Mouse (Mus musculus) CH12.LX (cell line): ENCODE results near the gene Dlg2.

Experiments used
- CHD1 ChIP-seq: IDR thresholded peaks from 2 replicates; pipeline ENCODE4 v1.6.1; 2012; ENCODE audit warnings: low read depth, low read length, improper control_type of control experiment, inconsistent platforms
- CTCF ChIP-seq, 2 experiments: IDR thresholded peaks in 1 of 2; conservative IDR thresholded peaks in 1 of 2; 2 replicates each; pipeline ENCODE4 v1.5.1; 2011 to 2012; ENCODE audit warnings: low read depth in 2 of 2, low read length in 2 of 2, improper control_type of control experiment in 1 of 2, inconsistent platforms in 1 of 2, mild to moderate bottlenecking in 1 of 2, moderate library complexity in 1 of 2
- EP300 ChIP-seq: IDR thresholded peaks from 2 replicates; pipeline ENCODE4 v1.6.1; 2011; ENCODE audit warnings: low read length, improper control_type of control experiment
- JUN ChIP-seq: IDR thresholded peaks from 2 replicates; pipeline ENCODE4 v1.6.1; 2011; ENCODE audit warnings: low read depth, mild to moderate bottlenecking, low read length, improper control_type of control experiment, moderate library complexity; ENCODE audit not compliant: insufficient read depth
- JUND ChIP-seq: conservative IDR thresholded peaks from 2 replicates; pipeline ENCODE4 v1.6.1; 2011; ENCODE audit warnings: low read depth, low read length, improper control_type of control experiment
- MAX ChIP-seq: IDR thresholded peaks from 2 replicates; pipeline ENCODE4 v1.6.1; 2011; ENCODE audit warnings: low read length, improper control_type of control experiment
- NELFE ChIP-seq: IDR thresholded peaks from 2 replicates; pipeline ENCODE4 v1.6.1; 2011; ENCODE audit warnings: low read depth, low read length, improper control_type of control experiment
- POLR2A ChIP-seq: IDR thresholded peaks from 2 replicates; pipeline ENCODE4 v1.6.1; 2011; ENCODE audit warnings: low read depth, mild to moderate bottlenecking, improper control_type of control experiment, low read length
- USF2 ChIP-seq: conservative IDR thresholded peaks from 2 replicates; pipeline ENCODE4 v1.6.1; 2011; ENCODE audit warnings: low read depth, low read length, improper control_type of control experiment
- ZC3H11A ChIP-seq: IDR thresholded peaks from 2 replicates; pipeline ENCODE4 v1.6.1; 2012; ENCODE audit warnings: low read depth, mild to moderate bottlenecking, inconsistent platforms, low read length, improper control_type of control experiment
- ZKSCAN1 ChIP-seq: IDR thresholded peaks from 2 replicates; pipeline ENCODE4 v1.6.1; 2012; ENCODE audit warnings: low read depth, inconsistent platforms, low read length, improper control_type of control experiment, borderline replicate concordance
- ZNF384 ChIP-seq: IDR thresholded peaks from 2 replicates; pipeline ENCODE4 v1.6.1; 2012; ENCODE audit warnings: low read depth, low read length, improper control_type of control experiment, inconsistent platforms

GRCm38 (mm10) chr7:92264964-92265363, 1788.5 kb downstream of the Dlg2 start:
- no peak for TF ChIP-seq ZC3H11A
- TF ChIP-seq CTCF (conservative IDR thresholded peaks at IDR 0.05 in 1 of 2, IDR thresholded peaks at IDR 0.05 in 1 of 2; ENCODE audit: low read depth in 2 of 2, low read length in 2 of 2) = no peak
- no peak for TF ChIP-seq NELFE
- no peak for TF ChIP-seq POLR2A
- no peak for TF ChIP-seq ZNF384
- no peak for TF ChIP-seq EP300
- no peak for TF ChIP-seq JUND
- TF ChIP-seq MAX = no peak
- TF ChIP-seq USF2 = no peak
- no peak for TF ChIP-seq ZKSCAN1
- no peak for TF ChIP-seq JUN
- TF ChIP-seq CHD1 = no peak
